Mouse (Mus musculus) liver, embryonic 15.5 days (tissue): ENCODE data around the gene Pabpn1l. TPM values are rescaled to one million over a fixed set of nuclear protein-coding genes. Genes with fewer than 3 reads are reported as not detected.
A peak's percentile ranks its signal among the peaks of the same experiment; 100 is the strongest.

ENCODE experiments used
- ATAC-seq: fragments of 200-750 bp; cut with Nextera tagmentation; 2 replicates; pipeline ENCODE4 v1.8.0; 2017; ENCODE audit warnings: moderate number of reproducible peaks, mild to moderate bottlenecking, moderate library complexity; ENCODE audit not compliant: insufficient read depth
- H3K27ac ChIP-seq: fragments of 300-500 bp; sonication (generic); replicated peaks from 2 replicates; pipeline ENCODE4 v1.5.1; 2015; ENCODE audit warnings: mild to moderate bottlenecking, inconsistent platforms
- H3K27me3 ChIP-seq: fragments of 300-500 bp; sonication (generic); 2 replicates; pipeline ENCODE4 v1.6.1; 2015; ENCODE audit warnings: mild to moderate bottlenecking, inconsistent platforms
- H3K36me3 ChIP-seq: fragments of 300-500 bp; sonication (generic); replicated peaks from 2 replicates; pipeline ENCODE4 v1.6.1; 2015; ENCODE audit warnings: moderate library complexity, mild to moderate bottlenecking, inconsistent platforms
- H3K4me1 ChIP-seq: fragments of 300-500 bp; sonication (generic); replicated peaks from 2 replicates; pipeline ENCODE4 v1.6.1; 2015; ENCODE audit warnings: inconsistent platforms
- H3K4me2 ChIP-seq: fragments of 300-500 bp; sonication (generic); 2 replicates; pipeline ENCODE4 v1.6.1; 2015; ENCODE audit warnings: moderate library complexity, mild to moderate bottlenecking, inconsistent platforms
- H3K4me3 ChIP-seq: fragments of 300-500 bp; sonication (generic); replicated peaks from 2 replicates; pipeline ENCODE4 v1.5.1; 2015; ENCODE audit warnings: mild to moderate bottlenecking, inconsistent platforms
- H3K9ac ChIP-seq: fragments of 300-500 bp; sonication (generic); 2 replicates; pipeline ENCODE4 v1.6.1; 2015; ENCODE audit warnings: moderate library complexity, mild to moderate bottlenecking, inconsistent platforms
- H3K9me3 ChIP-seq: fragments of 300-500 bp; sonication (generic); replicated peaks from 2 replicates; pipeline ENCODE4 v1.6.1; 2016; ENCODE audit warnings: inconsistent platforms
- WGBS: fragments of 180-500 bp; shearing (Covaris S2); methylation state at CpG from one replicate; pipeline ENCODE4 v1.1.7; 2015; ENCODE audit warnings: mixed read lengths; ENCODE audit not compliant: insufficient replicate concordance; 5-methylcytosine and 5-hydroxymethylcytosine counted together
- polyA plus RNA-seq: library from polyadenylated mRNA; unstranded; fragments of >200 nt; fragmentation: Nextera tagmentation; extraction: Ambion mirVana; gene quantifications from 2 replicates; pipeline ENCODE4 v1.2.1, GENCODE M21; 2015

Gene Pabpn1l
- polyA plus RNA-seq, 1 experiment from 2014 or later = not detected

GRCm38 (mm10) chr8:122618660-122619378 is 3.7 kb downstream of the Pabpn1l start:
- H3K36me3 ChIP-seq = peaks cover 4% of the 10 kb centered on the region; the same call in 1 of the 2 replicates

GRCm38 (mm10) chr8:122617947-122618546 is 4.5 kb downstream of the Pabpn1l start:
- no peaks in the 10 kb centered on the region for H3K9me3 ChIP-seq
- peak overlapping the region; percentile 30; the same call in 1 of the 2 replicates for H3K9ac ChIP-seq
- peaks cover 4% of the 10 kb centered on the region; the same call in 1 of the 2 replicates for H3K36me3 ChIP-seq
- peak; percentile 10; the same call in 1 of the 2 replicates for ATAC-seq
- peaks cover 30% of the 10 kb centered on the region for H3K4me1 ChIP-seq
- H3K4me2 ChIP-seq = peak overlapping the region; percentile 48
- peaks cover 11% of the 10 kb centered on the region for H3K27me3 ChIP-seq
- peak overlapping the region; percentile 85 for H3K27ac ChIP-seq
- H3K4me3 ChIP-seq = no peak overlapping the region
- 34% methylated on average over 5 of the region's 7 CpGs for WGBS

More at GRCm38 (mm10) chr8:122618660-122619378, 3.7 kb downstream of the Pabpn1l start:
- ATAC-seq = peak; percentile 95
- Histone ChIP-seq H3K27me3 (peaks cover 13% of the 10 kb centered on the region), H3K9me3 (no peaks in the 10 kb centered on the region), H3K9ac (peak overlapping the region; percentile 30; the same call in 1 of the 2 replicates), H3K4me2 (peak overlapping the region; percentile 48), H3K4me3 (no peak overlapping the region), H3K27ac (peak overlapping the region; percentile 85), H3K4me1 (peaks cover 25% of the 10 kb centered on the region)
- WGBS = 30% methylated on average over 6 of the region's 6 CpGs

GRCm38 (mm10) chr8:122616181-122616905 is 6.2 kb downstream of the Pabpn1l start:
- WGBS = 66% methylated on average over 9 of the region's 9 CpGs
- Histone ChIP-seq H3K9me3 (no peaks in the 10 kb centered on the region), H3K36me3 (peaks cover 4% of the 10 kb centered on the region; the same call in 1 of the 2 replicates), H3K27ac (no peak overlapping the region), H3K4me3 (no peak overlapping the region), H3K4me2 (no peak overlapping the region), H3K9ac (no peak overlapping the region), H3K27me3 (0 out of 2 replicates have a peak, but pooled peaks cover 2% of the 10 kb centered on the region), H3K4me1 (peaks cover 44% of the 10 kb centered on the region)
- no peak for ATAC-seq

- ATAC-seq = peak; percentile 94
- peak within 1 kb of the TSS; percentile 75 for H3K27ac ChIP-seq
- H3K36me3 ChIP-seq = peaks cover 4% of the 10 kb centered on the region; the same call in 1 of the 2 replicates
- H3K4me2 ChIP-seq = peak within 1 kb of the TSS; percentile 96
- peak within 1 kb of the TSS; percentile 75 for H3K9ac ChIP-seq
- H3K4me3 ChIP-seq = peak within 1 kb of the TSS; percentile 77
- H3K9me3 ChIP-seq = no peaks in the 10 kb centered on the region
- under 1% methylated on average over 57 of the region's 57 CpGs for WGBS
- no peaks in the 10 kb centered on the region for H3K27me3 ChIP-seq
- H3K4me1 ChIP-seq = peaks cover 34% of the 10 kb centered on the region
Observed at GRCm38 (mm10) chr8:122611295-122612133, 11.0 kb downstream of the Pabpn1l start, which contains the start of the genes Galns and Trappc2l. Gene Galns (minus strand): TSS chr8:122611463. Gene Trappc2l (plus strand): TSS chr8:122611640.

GRCm38 (mm10) chr8:122610612-122611277 is 11.8 kb downstream of the Pabpn1l start:
- H3K9me3 ChIP-seq = no peaks in the 10 kb centered on the region
- H3K4me2 ChIP-seq = peak overlapping the region; percentile 96
- H3K36me3 ChIP-seq = peaks cover 4% of the 10 kb centered on the region; the same call in 1 of the 2 replicates
- peak overlapping the region; percentile 72 for H3K9ac ChIP-seq
- no peaks in the 10 kb centered on the region for H3K27me3 ChIP-seq
- H3K4me3 ChIP-seq = peak overlapping the region; percentile 77
- ATAC-seq = peak; percentile 32
- WGBS = 4% methylated on average over 20 of the region's 20 CpGs
- peaks cover 34% of the 10 kb centered on the region for H3K4me1 ChIP-seq
- peak overlapping the region; percentile 75 for H3K27ac ChIP-seq

GRCm38 (mm10) chr8:122610209-122610608 is 12.3 kb downstream of the Pabpn1l start:
- Histone ChIP-seq H3K9ac (no peak overlapping the region), H3K4me1 (peaks cover 34% of the 10 kb centered on the region), H3K36me3 (peaks cover 4% of the 10 kb centered on the region; the same call in 1 of the 2 replicates), H3K4me2 (peak overlapping the region; percentile 96), H3K4me3 (peak overlapping the region; percentile 77), H3K9me3 (no peaks in the 10 kb centered on the region), H3K27me3 (no peaks in the 10 kb centered on the region), H3K27ac (no peak overlapping the region)
- 52% methylated on average over 4 of the region's 4 CpGs for WGBS
- no peak for ATAC-seq

GRCm38 (mm10) chr8:122606810-122607209 is 15.7 kb downstream of the Pabpn1l start:
- Histone ChIP-seq H3K4me1 (peaks cover 17% of the 10 kb centered on the region), H3K4me2 (no peak overlapping the region), H3K36me3 (no peaks in the 10 kb centered on the region), H3K9me3 (no peaks in the 10 kb centered on the region), H3K4me3 (no peak overlapping the region), H3K27ac (no peak overlapping the region), H3K27me3 (no peaks in the 10 kb centered on the region), H3K9ac (no peak overlapping the region)
- no peak for ATAC-seq
- 74% methylated on average over 11 of the region's 12 CpGs for WGBS

- WGBS = 62% methylated on average over 4 of the region's 4 CpGs
Observed at GRCm38 (mm10) chr8:122605367-122605766, 17.2 kb downstream of the Pabpn1l start.

GRCm38 (mm10) chr8:122604640-122605039 is 17.9 kb downstream of the Pabpn1l start:
- H3K4me2 ChIP-seq = no peak overlapping the region
- no peak overlapping the region for H3K27ac ChIP-seq
- H3K27me3 ChIP-seq = no peaks in the 10 kb centered on the region
- H3K36me3 ChIP-seq = no peaks in the 10 kb centered on the region
- H3K9me3 ChIP-seq = no peaks in the 10 kb centered on the region
- ATAC-seq = no peak
- no peak overlapping the region for H3K9ac ChIP-seq
- H3K4me3 ChIP-seq = no peak overlapping the region
- 42% methylated on average over 1 of the region's 1 CpGs for WGBS
- H3K4me1 ChIP-seq = peaks cover 3% of the 10 kb centered on the region; the same call in 1 of the 2 replicates

More at GRCm38 (mm10) chr8:122605367-122605766, 17.2 kb downstream of the Pabpn1l start:
- Histone ChIP-seq H3K27ac (no peak overlapping the region), H3K4me1 (peaks cover 6% of the 10 kb centered on the region), H3K9ac (no peak overlapping the region), H3K27me3 (no peaks in the 10 kb centered on the region), H3K36me3 (no peaks in the 10 kb centered on the region), H3K9me3 (no peaks in the 10 kb centered on the region), H3K4me3 (no peak overlapping the region), H3K4me2 (no peak overlapping the region)
- ATAC-seq = no peak

GRCm38 (mm10) chr8:122600666-122601065 is 21.9 kb downstream of the Pabpn1l start:
- Histone ChIP-seq H3K27me3 (no peaks in the 10 kb centered on the region), H3K4me3 (no peak overlapping the region), H3K4me1 (no peaks in the 10 kb centered on the region; the same call in 1 of the 2 replicates), H3K36me3 (peaks cover 15% of the 10 kb centered on the region; the same call in 1 of the 2 replicates), H3K27ac (no peak overlapping the region), H3K4me2 (no peak overlapping the region), H3K9ac (no peak overlapping the region), H3K9me3 (no peaks in the 10 kb centered on the region)
- WGBS = 79% methylated on average over 9 of the region's 9 CpGs
- no peak for ATAC-seq
